In genomic region chr4:45799956-45800537, GRCm38 (mm10) we compare ENCODE assay signal across 13 mouse cellular contexts. TPM values are rescaled to one million over a fixed set of nuclear protein-coding genes. Genes with fewer than 3 reads are reported as not detected.
DNase-seq lines count a peak whose midpoint lies in the region; ATAC-seq lines count a peak whose summit lies in the region.
"Had no signal": no experiment of that assay in that cellular context is flagged by ENCODE, and none has a peak within 500 bp of the region (broad histone marks: within the 10 kb centered on the region; RNA-seq: fewer than 3 reads in every experiment).

No protein-coding gene starts in this region.

- 20% methylated on average over 3 of the region's 3 CpGs for WGBS in heart, embryonic 13.5 days
- WGBS in midbrain, embryonic 14.5 days = 47% methylated on average over 3 of the region's 3 CpGs
- WGBS in midbrain, embryonic 13.5 days = 28% methylated on average over 3 of the region's 3 CpGs
- WGBS in large intestine, adult 2 months = 12% methylated on average over 3 of the region's 3 CpGs
- WGBS in stomach, embryonic 15.5 days = 44% methylated on average over 3 of the region's 3 CpGs

- H3K27ac ChIP-seq in heart, embryonic 13.5 days (replicated peaks) = peak overlapping the region; percentile 73
- 0 out of 2 replicates have a peak overlapping the region, but pooled peaks have one; percentile 8 for H3K27ac ChIP-seq in midbrain, embryonic 14.5 days (replicated peaks; ENCODE audit: low read depth, low read length)
- H3K27ac ChIP-seq in midbrain, embryonic 13.5 days = no peak overlapping the region
- peak overlapping the region; percentile 40; the same call in 1 of the 2 replicates for H3K27ac ChIP-seq in stomach, embryonic 15.5 days
- H3K27ac ChIP-seq: lung, embryonic 15.5 days had no signal

- peak overlapping the region; percentile 69 for H3K4me3 ChIP-seq in heart, embryonic 13.5 days
- no peak overlapping the region for H3K4me3 ChIP-seq in midbrain, embryonic 14.5 days (replicated peaks; ENCODE audit: low read depth, low read length)
- H3K4me3 ChIP-seq in midbrain, embryonic 13.5 days (replicated peaks) = no peak overlapping the region
- peak overlapping the region; percentile 56; the same call in 1 of the 2 replicates for H3K4me3 ChIP-seq in stomach, embryonic 15.5 days (replicated peaks)

- no peak for DNase-seq in heart, postnatal 4 days
- DNase-seq in midbrain, embryonic 14.5 days = no peak
- DNase-seq in large intestine, adult 2 months (ENCODE audit: low read depth, low spot score) = peak; percentile 67
- no peak for DNase-seq in cerebellum, adult 9-10 months
- DNase-seq: cerebellum, adult 2 months; gastrocnemius, postnatal 14 days had no signal

- H3K9ac ChIP-seq in heart, embryonic 13.5 days = peak overlapping the region; percentile 89
- H3K9ac ChIP-seq in midbrain, embryonic 14.5 days (replicated peaks; ENCODE audit: low read length) = no peak overlapping the region
- no peak overlapping the region for H3K9ac ChIP-seq in midbrain, embryonic 13.5 days (replicated peaks)
- H3K9ac ChIP-seq in stomach, embryonic 15.5 days = no peak overlapping the region

- ATAC-seq in heart, embryonic 13.5 days (ENCODE audit: extremely low read depth, insufficient number of reproducible peaks, low FRiP score, low TSS enrichment) = no peak
- ATAC-seq in midbrain, embryonic 14.5 days (ENCODE audit: low FRiP score, low TSS enrichment) = no peak
- no peak for ATAC-seq in midbrain, embryonic 13.5 days
- no peak for ATAC-seq in stomach, embryonic 15.5 days (ENCODE audit: insufficient read depth, low FRiP score, low read depth)
- ATAC-seq in erythroid progenitor cell, adult 5-6 weeks (replicated peaks; ENCODE audit: low FRiP score, poor library complexity, severe bottlenecking) = no peak

- peak overlapping the region; percentile 87 for H3K4me2 ChIP-seq in heart, embryonic 13.5 days
- no peak overlapping the region for H3K4me2 ChIP-seq in midbrain, embryonic 14.5 days (ENCODE audit: low read length)
- H3K4me2 ChIP-seq in midbrain, embryonic 13.5 days (replicated peaks) = no peak overlapping the region
- peak overlapping the region; percentile 85 for H3K4me2 ChIP-seq in stomach, embryonic 15.5 days

- H3K36me3 ChIP-seq in heart, embryonic 13.5 days = peaks cover 28% of the 10 kb centered on the region
- peaks cover 10% of the 10 kb centered on the region for H3K36me3 ChIP-seq in midbrain, embryonic 14.5 days (ENCODE audit: control insufficient read depth, insufficient read depth, low read length)
- peaks cover 13% of the 10 kb centered on the region for H3K36me3 ChIP-seq in midbrain, embryonic 13.5 days
- 0 out of 2 replicates have a peak, but pooled peaks cover 6% of the 10 kb centered on the region for H3K36me3 ChIP-seq in stomach, embryonic 15.5 days
- H3K36me3 ChIP-seq: lung, embryonic 15.5 days had no signal

- no peaks in the 10 kb centered on the region for H3K27me3 ChIP-seq in heart, embryonic 13.5 days (replicated peaks)
- H3K27me3 ChIP-seq in midbrain, embryonic 14.5 days (ENCODE audit: control insufficient read depth, insufficient read depth, low read length) = no peaks in the 10 kb centered on the region
- peaks cover 5% of the 10 kb centered on the region; the same call in 1 of the 2 replicates for H3K27me3 ChIP-seq in midbrain, embryonic 13.5 days
- H3K27me3 ChIP-seq in stomach, embryonic 15.5 days (replicated peaks) = no peaks in the 10 kb centered on the region

- H3K4me1 ChIP-seq in heart, embryonic 13.5 days = peaks cover 60% of the 10 kb centered on the region
- peaks cover 11% of the 10 kb centered on the region; the same call in 1 of the 2 replicates for H3K4me1 ChIP-seq in midbrain, embryonic 14.5 days (ENCODE audit: control insufficient read depth, insufficient read depth, low read length)
- peaks cover 30% of the 10 kb centered on the region for H3K4me1 ChIP-seq in midbrain, embryonic 13.5 days (replicated peaks)
- H3K4me1 ChIP-seq in stomach, embryonic 15.5 days = peaks cover 16% of the 10 kb centered on the region

- H3K9me3 ChIP-seq in heart, embryonic 13.5 days = no peaks in the 10 kb centered on the region
- H3K9me3 ChIP-seq in midbrain, embryonic 14.5 days (ENCODE audit: control insufficient read depth, low read length) = no peaks in the 10 kb centered on the region
- H3K9me3 ChIP-seq in midbrain, embryonic 13.5 days = no peaks in the 10 kb centered on the region
- H3K9me3 ChIP-seq in stomach, embryonic 15.5 days = no peaks in the 10 kb centered on the region
- H3K9me3 ChIP-seq: lung, embryonic 15.5 days; midbrain, embryonic 12.5 days had no signal

RNA-seq across cellular contexts. Expression of gene Aldh1b1, which starts 1.2 kb away (rescaled TPM):
- polyA plus RNA-seq in heart, embryonic 13.5 days (2015; fragmentation: Nextera tagmentation; extraction: Ambion mirVana) = 121 and 130 TPM in 2 replicates
- total RNA-seq in heart, postnatal 4 days (2021) = 10 to 100 TPM; 84.2 to 91.4 TPM
- polyA plus RNA-seq in midbrain, embryonic 14.5 days (2014; fragmentation: Nextera tagmentation; extraction: Ambion mirVana) = 14.7 and 15.2 TPM in 2 replicates
- polyA plus RNA-seq in midbrain, embryonic 13.5 days (2015; fragmentation: Nextera tagmentation; extraction: Ambion mirVana) = 15.8 and 17.6 TPM in 2 replicates
- 396 and 510 TPM in 2 replicates for polyA plus RNA-seq in large intestine, adult 2 months (2012; rRNA removed)
- 127 and 187 TPM in 2 replicates for polyA plus RNA-seq in stomach, embryonic 15.5 days (2015; fragmentation: Nextera tagmentation; extraction: Ambion mirVana)
- total RNA-seq in erythroid progenitor cell, adult 5-6 weeks (2015; ENCODE audit: low replicate concordance) = not detected in 2 replicates
- total RNA-seq in erythroid progenitor cell, adult 5-6 weeks (2017; ENCODE audit: low replicate concordance) = 1.7 and 3.5 TPM in 2 replicates

RNA-seq across cellular contexts. Expression of gene Igfbpl1, which starts 26.7 kb away (rescaled TPM):
- polyA plus RNA-seq in heart, embryonic 13.5 days (2015; fragmentation: Nextera tagmentation; extraction: Ambion mirVana) = 3.2 and 4.6 TPM in 2 replicates
- total RNA-seq in heart, postnatal 4 days (2021) = 1 to 10 TPM; 7.3 to 7.5 TPM
- polyA plus RNA-seq in midbrain, embryonic 14.5 days (2014; fragmentation: Nextera tagmentation; extraction: Ambion mirVana) = 112 and 143 TPM in 2 replicates
- 69.9 and 83.3 TPM in 2 replicates for polyA plus RNA-seq in midbrain, embryonic 13.5 days (2015; fragmentation: Nextera tagmentation; extraction: Ambion mirVana)
- polyA plus RNA-seq in large intestine, adult 2 months (2012; rRNA removed) = 0.12 and 0.17 TPM in 2 replicates
- 0.48 and 0.87 TPM in 2 replicates for polyA plus RNA-seq in stomach, embryonic 15.5 days (2015; fragmentation: Nextera tagmentation; extraction: Ambion mirVana)
- total RNA-seq in erythroid progenitor cell, adult 5-6 weeks (2015; ENCODE audit: low replicate concordance) = not detected in 2 replicates
- not detected in 2 replicates for total RNA-seq in erythroid progenitor cell, adult 5-6 weeks (2017; ENCODE audit: low replicate concordance)
- total RNA-seq: gastrocnemius, postnatal 14 days had no signal

RNA-seq across cellular contexts. Expression of gene Stra6l, which starts 48.4 kb away (rescaled TPM):
- polyA plus RNA-seq in heart, embryonic 13.5 days (2015; fragmentation: Nextera tagmentation; extraction: Ambion mirVana) = 0.05 and 0.13 TPM in 2 replicates
- total RNA-seq in heart, postnatal 4 days (2021) = under 1 TPM in 1 of 2 experiments, not detected in 1; 0.02 TPM
- polyA plus RNA-seq in midbrain, embryonic 14.5 days (2014; fragmentation: Nextera tagmentation; extraction: Ambion mirVana) = 1.1 and 1.7 TPM in 2 replicates
- polyA plus RNA-seq in midbrain, embryonic 13.5 days (2015; fragmentation: Nextera tagmentation; extraction: Ambion mirVana) = 1.1 and 1.2 TPM in 2 replicates
- polyA plus RNA-seq in large intestine, adult 2 months (2012; rRNA removed) = 8.4 and 11.8 TPM in 2 replicates
- 1.5 and 1.7 TPM in 2 replicates for polyA plus RNA-seq in stomach, embryonic 15.5 days (2015; fragmentation: Nextera tagmentation; extraction: Ambion mirVana)
- total RNA-seq in erythroid progenitor cell, adult 5-6 weeks (2015; ENCODE audit: low replicate concordance) = not detected in 2 replicates
- not detected in 2 replicates for total RNA-seq in erythroid progenitor cell, adult 5-6 weeks (2017; ENCODE audit: low replicate concordance)
- total RNA-seq: gastrocnemius, postnatal 14 days; left cerebral cortex, postnatal 25 days had no signal
- polyA plus RNA-seq: lung, embryonic 15.5 days had no signal

Comparison
In these comparisons a context has a peak if more than half of its experiments do, and no peak if none do; other contexts are left out.
1. H3K4me2 ChIP-seq: peak in heart, embryonic 13.5 days (single experiment) and stomach, embryonic 15.5 days (single experiment); none in midbrain, embryonic 14.5 days (single experiment) and midbrain, embryonic 13.5 days (single experiment).
2. H3K4me3 ChIP-seq: peak in heart, embryonic 13.5 days (single experiment) and stomach, embryonic 15.5 days (single experiment); none in midbrain, embryonic 14.5 days (single experiment) and midbrain, embryonic 13.5 days (single experiment).
3. RNA of gene Igfbpl1, which starts 26.7 kb away (polyA plus RNA-seq): 112 to 143 TPM in midbrain, embryonic 14.5 days and 69.9 to 83.3 TPM in midbrain, embryonic 13.5 days; 3.2 to 4.6 TPM in heart, embryonic 13.5 days, 0.48 to 0.87 TPM in stomach, embryonic 15.5 days and 0.12 to 0.17 TPM in large intestine, adult 2 months; every median in the first group is over 10 times any median in the second.